Mouse (Mus musculus) brain, embryonic 14.5 days (tissue): ENCODE measurements around the gene Pck1.

Source experiments
- CTCF ChIP-seq: fragments of 200-500 bp; IDR thresholded peaks from 2 replicates; pipeline ENCODE4 v1.5.1; 2012; ENCODE audit warnings: inconsistent platforms, mild to moderate bottlenecking, moderate library complexity, borderline replicate concordance; ENCODE audit not compliant: insufficient read depth, insufficient read length; ENCODE audit errors: extremely low read depth
- POLR2A ChIP-seq: fragments of 200-500 bp; IDR thresholded peaks from 2 replicates; pipeline ENCODE4 v1.6.1; 2012; ENCODE audit warnings: mild to moderate bottlenecking, inconsistent platforms, borderline replicate concordance; ENCODE audit not compliant: poor library complexity, insufficient read depth, insufficient read length, severe bottlenecking; ENCODE audit errors: extremely low read depth

GRCm38 (mm10) chr2:173134695-173135094 lies 18.2 kb upstream of the Pck1 start:
- TF ChIP-seq POLR2A (no peak), CTCF (no peak)
